Mouse (Mus musculus) spleen, adult 2 months (tissue): Measurements from ENCODE around the gene Hivep1. TPM values are rescaled to one million over a fixed set of nuclear protein-coding genes. Genes with fewer than 3 reads are reported as not detected.
A peak's percentile ranks its signal among the peaks of the same experiment; 100 is the strongest.

Experiments used
- DNase-seq, 2 experiments: peaks; one replicate each; pipeline versions ENCODE4 v3.0.0 to v3.0.0-alpha.2; 2012 to 2021; ENCODE audit warnings: low spot score in 2 of 2, low read depth in 1 of 2
- H3K27ac ChIP-seq: fragments of 200-500 bp; 2 replicates; pipeline ENCODE4 v1.5.1; 2012; ENCODE audit warnings: low read length, inconsistent platforms; ENCODE audit not compliant: insufficient read depth
- H3K27me3 ChIP-seq: fragments of 200-500 bp; 2 replicates; pipeline ENCODE4 v1.6.1; 2012; ENCODE audit warnings: mild to moderate bottlenecking, moderate library complexity, low read length, inconsistent platforms; ENCODE audit not compliant: control insufficient read depth, insufficient read depth
- H3K36me3 ChIP-seq: fragments of 200-500 bp; 2 replicates; pipeline ENCODE4 v1.6.1; 2012; ENCODE audit warnings: mild to moderate bottlenecking, low read length, inconsistent platforms; ENCODE audit not compliant: control insufficient read depth, insufficient read depth
- H3K4me1 ChIP-seq: fragments of 200-500 bp; 2 replicates; pipeline ENCODE4 v1.6.1; 2011; ENCODE audit warnings: inconsistent platforms; ENCODE audit not compliant: control insufficient read depth, insufficient read depth, insufficient read length
- H3K4me3 ChIP-seq: fragments of 200-500 bp; 2 replicates; pipeline ENCODE4 v1.5.1; 2011; ENCODE audit warnings: mild to moderate bottlenecking, inconsistent platforms; ENCODE audit not compliant: insufficient read depth, insufficient read length; ENCODE audit errors: extremely low read depth
- CTCF ChIP-seq: fragments of 200-500 bp; IDR thresholded peaks from 2 replicates; pipeline ENCODE4 v1.5.1; 2011; ENCODE audit warnings: mild to moderate bottlenecking, inconsistent platforms; ENCODE audit not compliant: insufficient read depth, insufficient read length, insufficient replicate concordance; ENCODE audit errors: extremely low read depth
- POLR2A ChIP-seq: fragments of 200-500 bp; IDR thresholded peaks from 2 replicates; pipeline ENCODE4 v1.6.1; 2011; ENCODE audit warnings: low read depth, low read length, inconsistent platforms
- WGBS: fragments of 180-500 bp; shearing (Covaris S2); methylation state at CpG from one replicate; pipeline ENCODE4 v1.1.7; 2018; 5-methylcytosine and 5-hydroxymethylcytosine counted together
- polyA plus RNA-seq: library from polyadenylated mRNA; depleted of rRNA; stranded (reverse); fragments of >200 nt; gene quantifications from 2 replicates; pipeline ENCODE4 v1.2.3, GENCODE M21; 2012; rRNA removed

Gene Hivep1
- polyA plus RNA-seq, result 22.5 and 24.3 TPM in 2 replicates

- 1% methylated on average over 86 of the region's 100 CpGs for WGBS
- peaks cover 7% of the 10 kb centered on the region for H3K36me3 ChIP-seq
- TF ChIP-seq POLR2A, result no peak
- peak within 1 kb of the TSS; percentile 95 for H3K27ac ChIP-seq
- peak; percentile 35 to 74 for DNase-seq
- no peaks in the 10 kb centered on the region for H3K27me3 ChIP-seq
- peak within 1 kb of the TSS; percentile 92 for H3K4me3 ChIP-seq
- no peaks in the 10 kb centered on the region; the same call in 1 of the 2 replicates for H3K4me1 ChIP-seq
Observed at GRCm38 (mm10) chr13:42051961-42052695, at the start of gene Hivep1. TSS of gene Hivep1 (plus strand) at chr13:42052021.

- no peaks in the 10 kb centered on the region for H3K36me3 ChIP-seq
- TF ChIP-seq POLR2A (no peak), CTCF (no peak)
- H3K4me1 ChIP-seq, result no peaks in the 10 kb centered on the region
- no peak overlapping the region for H3K27ac ChIP-seq
- 49% methylated on average over 10 of the region's 10 CpGs for WGBS
- DNase-seq, result no peak
- H3K4me3 ChIP-seq, result no peak overlapping the region
- no peaks in the 10 kb centered on the region for H3K27me3 ChIP-seq
Observed at GRCm38 (mm10) chr13:42015484-42016045, 36.3 kb upstream of the Hivep1 start.

DNA sequence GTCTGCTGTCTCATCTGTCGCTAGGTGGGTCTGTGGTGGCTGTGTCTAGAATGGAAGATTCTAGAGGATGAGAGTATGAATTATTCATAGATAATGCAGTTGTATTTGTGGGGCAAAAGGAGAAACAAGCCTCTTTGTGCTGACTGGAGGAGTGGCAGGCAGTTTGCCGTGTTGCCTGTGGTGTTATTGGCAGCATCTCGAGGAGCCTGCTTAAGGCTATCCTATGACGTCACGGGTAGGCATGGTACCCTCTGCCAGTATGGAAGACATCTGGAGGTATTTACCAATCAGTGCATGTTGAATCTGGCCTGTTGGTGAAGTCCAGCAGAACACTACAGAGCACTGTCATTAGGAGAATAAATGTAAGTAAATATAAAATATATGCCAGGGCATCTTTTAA is 35.6 kb upstream of the Hivep1 start:
- Histone ChIP-seq H3K27me3 (no peaks in the 10 kb centered on the region), H3K36me3 (no peaks in the 10 kb centered on the region), H3K27ac (no peak overlapping the region), H3K4me3 (no peak overlapping the region), H3K4me1 (no peaks in the 10 kb centered on the region)
- no peak for TF ChIP-seq CTCF
- no peak for TF ChIP-seq POLR2A
- 90% methylated on average over 5 of the region's 5 CpGs for WGBS
- DNase-seq, result no peak

- no peak overlapping the region for H3K27ac ChIP-seq
- no peak overlapping the region for H3K4me3 ChIP-seq
- H3K36me3 ChIP-seq, result no peaks in the 10 kb centered on the region
- DNase-seq, result no peak
- TF ChIP-seq CTCF (no peak), POLR2A (no peak)
- no peaks in the 10 kb centered on the region for H3K27me3 ChIP-seq
- WGBS, result 37% methylated on average over 2 of the region's 2 CpGs
- H3K4me1 ChIP-seq, result no peaks in the 10 kb centered on the region
Observed at GRCm38 (mm10) chr13:42018356-42018755, 33.5 kb upstream of the Hivep1 start.

- 48% methylated on average over 2 of the region's 2 CpGs for WGBS
- no peaks in the 10 kb centered on the region for H3K36me3 ChIP-seq
- no peak for DNase-seq
- TF ChIP-seq POLR2A (no peak), CTCF (no peak)
- peaks cover 1% of the 10 kb centered on the region; the same call in 1 of the 2 replicates for H3K27me3 ChIP-seq
- H3K27ac ChIP-seq, result no peak overlapping the region
- no peaks in the 10 kb centered on the region; the same call in 1 of the 2 replicates for H3K4me1 ChIP-seq
- H3K4me3 ChIP-seq, result no peak overlapping the region
Observed at GRCm38 (mm10) chr13:42041203-42041602, 10.6 kb upstream of the Hivep1 start.

- DNase-seq, result no peak
- Histone ChIP-seq H3K27me3 (peaks cover 1% of the 10 kb centered on the region; the same call in 1 of the 2 replicates), H3K4me3 (no peak overlapping the region), H3K4me1 (no peaks in the 10 kb centered on the region; the same call in 1 of the 2 replicates), H3K36me3 (no peaks in the 10 kb centered on the region), H3K27ac (no peak overlapping the region)
- TF ChIP-seq CTCF, result no peak
- TF ChIP-seq POLR2A, result no peak
- WGBS, result 91% methylated on average over 7 of the region's 7 CpGs
Observed at GRCm38 (mm10) chr13:42043431-42043830, 8.4 kb upstream of the Hivep1 start.
